Mouse (Mus musculus): Measurements from ENCODE around the gene Abl1. TPM values are rescaled to one million over a fixed set of nuclear protein-coding genes. Genes with fewer than 3 reads are reported as not detected.

The Abl1 gene
- polyA plus RNA-seq, 1 experiment from 2014 or later, result 49.0 TPM

GRCm38 (mm10) chr2:31826094-31827085, 138.2 kb downstream of the Abl1 start:
- DNase-seq (ENCODE audit: low spot score) (no peak), ATAC-seq (ENCODE audit: insufficient read depth, low FRiP score, low TSS enrichment) (no peak)
- 0 out of 2 replicates have a peak, but pooled peaks cover 4% of the 10 kb centered on the region for H3K27me3 ChIP-seq (ENCODE audit: control insufficient read depth, insufficient read depth, low read length)
- no peaks in the 10 kb centered on the region for H3K36me3 ChIP-seq (ENCODE audit: control insufficient read depth, insufficient read depth, low read length)
- no peak overlapping the region for H3K27ac ChIP-seq (ENCODE audit: low read depth, low read length)
- WGBS, result 90% methylated on average over 14 of the region's 14 CpGs
- H3K4me2 ChIP-seq (ENCODE audit: low read depth), result no peak overlapping the region
- peaks cover 4% of the 10 kb centered on the region; the same call in 1 of the 2 replicates for H3K4me1 ChIP-seq (ENCODE audit: control insufficient read depth, insufficient read depth, low read length)
- no peak overlapping the region for H3K9ac ChIP-seq (ENCODE audit: low read length)
- H3K9me3 ChIP-seq (ENCODE audit: control insufficient read depth, low read length), result no peaks in the 10 kb centered on the region
- H3K4me3 ChIP-seq (ENCODE audit: low read depth, low read length), result no peak overlapping the region

GRCm38 (mm10) chr2:31827877-31828276, 139.7 kb downstream of the Abl1 start:
- H3K4me1 ChIP-seq (ENCODE audit: control insufficient read depth, insufficient read depth, low read length), result peaks cover 2% of the 10 kb centered on the region; the same call in 1 of the 2 replicates
- no peak overlapping the region for H3K4me3 ChIP-seq (ENCODE audit: low read depth, low read length)
- no peaks in the 10 kb centered on the region for H3K9me3 ChIP-seq (ENCODE audit: control insufficient read depth, low read length)
- DNase-seq (ENCODE audit: low spot score) (no peak), ATAC-seq (ENCODE audit: insufficient read depth, low FRiP score, low TSS enrichment) (no peak)
- 0 out of 2 replicates have a peak, but pooled peaks cover 4% of the 10 kb centered on the region for H3K27me3 ChIP-seq (ENCODE audit: control insufficient read depth, insufficient read depth, low read length)
- WGBS, result 62% methylated on average over 7 of the region's 7 CpGs
- no peak overlapping the region for H3K27ac ChIP-seq (ENCODE audit: low read depth, low read length)
- H3K4me2 ChIP-seq (ENCODE audit: low read depth), result no peak overlapping the region
- no peak overlapping the region; the same call in 1 of the 2 replicates for H3K9ac ChIP-seq (ENCODE audit: low read length)
- H3K36me3 ChIP-seq (ENCODE audit: control insufficient read depth, insufficient read depth, low read length), result no peaks in the 10 kb centered on the region

DNA sequence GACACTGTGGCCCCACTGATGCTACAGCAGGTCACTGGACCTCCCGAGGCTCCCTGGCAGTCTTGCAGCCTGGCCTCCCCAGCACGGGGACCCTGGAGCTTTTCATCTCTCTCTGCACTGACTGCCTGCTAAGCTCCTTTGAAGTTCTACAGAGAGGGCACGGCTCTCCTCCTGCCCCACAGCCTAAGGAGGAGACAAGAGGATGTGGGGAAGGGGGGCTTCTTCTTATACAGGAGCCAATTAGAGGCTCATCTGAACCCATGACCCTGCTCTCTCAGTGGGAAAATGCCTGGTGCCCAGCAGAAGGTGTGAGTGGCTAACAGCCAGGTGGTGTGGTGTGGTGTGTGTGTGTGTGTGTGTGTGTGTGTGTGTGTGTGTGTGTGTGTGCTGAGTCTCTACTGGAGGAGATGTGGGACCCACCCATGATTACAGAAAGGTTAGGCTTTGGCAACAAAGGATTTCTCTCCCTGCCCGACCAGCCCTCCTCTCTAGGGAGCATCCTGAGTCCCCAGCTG, 140.2 kb downstream of the Abl1 start:
- no peak for ATAC-seq (ENCODE audit: insufficient read depth, low FRiP score, low TSS enrichment)
- no peak overlapping the region for H3K27ac ChIP-seq (ENCODE audit: low read depth, low read length)
- no peaks in the 10 kb centered on the region for H3K36me3 ChIP-seq (ENCODE audit: control insufficient read depth, insufficient read depth, low read length)

GRCm38 (mm10) chr2:31836091-31836490, 147.9 kb downstream of the Abl1 start:
- Histone ChIP-seq H3K9me3 (ENCODE audit: control insufficient read depth, low read length) (no peaks in the 10 kb centered on the region), H3K4me2 (ENCODE audit: low read depth) (no peak overlapping the region), H3K27ac (ENCODE audit: low read depth, low read length) (no peak overlapping the region), H3K36me3 (ENCODE audit: control insufficient read depth, insufficient read depth, low read length) (no peaks in the 10 kb centered on the region), H3K4me3 (ENCODE audit: low read depth, low read length) (no peak overlapping the region), H3K4me1 (ENCODE audit: control insufficient read depth, insufficient read depth, low read length) (peaks cover 4% of the 10 kb centered on the region; the same call in 1 of the 2 replicates), H3K9ac (ENCODE audit: low read length) (no peak overlapping the region), H3K27me3 (ENCODE audit: control insufficient read depth, insufficient read depth, low read length) (no peaks in the 10 kb centered on the region)
- DNase-seq (ENCODE audit: low spot score), result no peak
- WGBS, result 65% methylated on average over 10 of the region's 10 CpGs
- no peak for ATAC-seq (ENCODE audit: insufficient read depth, low FRiP score, low TSS enrichment)

More for the DNA sequence above, 140.2 kb downstream of the Abl1 start:
- H3K4me1 ChIP-seq (ENCODE audit: control insufficient read depth, insufficient read depth, low read length), result peaks cover 2% of the 10 kb centered on the region; the same call in 1 of the 2 replicates
- no peak overlapping the region; the same call in 1 of the 2 replicates for H3K9ac ChIP-seq (ENCODE audit: low read length)
- DNase-seq (ENCODE audit: low spot score), result no peak
- no peaks in the 10 kb centered on the region for H3K9me3 ChIP-seq (ENCODE audit: control insufficient read depth, low read length)
- WGBS, result 10% methylated on average over 4 of the region's 4 CpGs
- H3K27me3 ChIP-seq (ENCODE audit: control insufficient read depth, insufficient read depth, low read length), result 0 out of 2 replicates have a peak, but pooled peaks cover 2% of the 10 kb centered on the region
- H3K4me2 ChIP-seq (ENCODE audit: low read depth), result no peak overlapping the region
- no peak overlapping the region for H3K4me3 ChIP-seq (ENCODE audit: low read depth, low read length)

GRCm38 (mm10) chr2:31836985-31837384, 148.8 kb downstream of the Abl1 start:
- DNase-seq (ENCODE audit: low spot score) (no peak), ATAC-seq (ENCODE audit: insufficient read depth, low FRiP score, low TSS enrichment) (no peak)
- 36% methylated on average over 6 of the region's 6 CpGs for WGBS
- peaks cover 4% of the 10 kb centered on the region; the same call in 1 of the 2 replicates for H3K4me1 ChIP-seq (ENCODE audit: control insufficient read depth, insufficient read depth, low read length)
- no peak overlapping the region for H3K4me2 ChIP-seq (ENCODE audit: low read depth)
- H3K27ac ChIP-seq (ENCODE audit: low read depth, low read length), result no peak overlapping the region
- H3K9me3 ChIP-seq (ENCODE audit: control insufficient read depth, low read length), result no peaks in the 10 kb centered on the region
- no peaks in the 10 kb centered on the region for H3K27me3 ChIP-seq (ENCODE audit: control insufficient read depth, insufficient read depth, low read length)
- H3K4me3 ChIP-seq (ENCODE audit: low read depth, low read length), result no peak overlapping the region
- H3K36me3 ChIP-seq (ENCODE audit: control insufficient read depth, insufficient read depth, low read length), result no peaks in the 10 kb centered on the region
- H3K9ac ChIP-seq (ENCODE audit: low read length), result no peak overlapping the region; the same call in 1 of the 2 replicates

DNA sequence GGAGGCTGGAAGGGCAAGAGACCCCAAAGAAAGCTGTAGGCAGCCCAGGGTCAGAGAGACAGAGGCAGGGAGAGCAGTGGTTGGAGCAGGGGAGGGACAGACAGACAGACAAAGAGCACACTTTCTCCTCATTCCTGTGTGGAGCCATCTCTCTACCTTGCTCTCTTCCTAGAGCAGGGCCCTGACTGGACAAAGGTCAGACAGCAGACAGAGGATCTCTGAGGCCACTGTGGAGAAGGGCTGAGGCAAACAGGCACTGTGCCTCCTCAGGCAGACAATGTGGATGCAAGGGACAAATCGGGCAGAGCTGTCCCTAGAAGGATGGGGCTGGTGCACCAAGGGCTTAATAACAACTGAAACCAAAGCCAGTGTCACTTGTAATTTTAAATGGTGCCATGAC, 150.7 kb downstream of the Abl1 start:
- WGBS, result 44% methylated on average over 1 of the region's 1 CpGs
- Histone ChIP-seq H3K4me3 (ENCODE audit: low read depth, low read length) (no peak overlapping the region), H3K27ac (ENCODE audit: low read depth, low read length) (no peak overlapping the region), H3K9ac (ENCODE audit: low read length) (no peak overlapping the region), H3K27me3 (ENCODE audit: control insufficient read depth, insufficient read depth, low read length) (no peaks in the 10 kb centered on the region), H3K36me3 (ENCODE audit: control insufficient read depth, insufficient read depth, low read length) (no peaks in the 10 kb centered on the region), H3K4me1 (ENCODE audit: control insufficient read depth, insufficient read depth, low read length) (peaks cover 4% of the 10 kb centered on the region; the same call in 1 of the 2 replicates), H3K9me3 (ENCODE audit: control insufficient read depth, low read length) (no peaks in the 10 kb centered on the region), H3K4me2 (ENCODE audit: low read depth) (no peak overlapping the region)
- ATAC-seq (ENCODE audit: insufficient read depth, low FRiP score, low TSS enrichment), result no peak
- DNase-seq (ENCODE audit: low spot score), result no peak

DNA sequence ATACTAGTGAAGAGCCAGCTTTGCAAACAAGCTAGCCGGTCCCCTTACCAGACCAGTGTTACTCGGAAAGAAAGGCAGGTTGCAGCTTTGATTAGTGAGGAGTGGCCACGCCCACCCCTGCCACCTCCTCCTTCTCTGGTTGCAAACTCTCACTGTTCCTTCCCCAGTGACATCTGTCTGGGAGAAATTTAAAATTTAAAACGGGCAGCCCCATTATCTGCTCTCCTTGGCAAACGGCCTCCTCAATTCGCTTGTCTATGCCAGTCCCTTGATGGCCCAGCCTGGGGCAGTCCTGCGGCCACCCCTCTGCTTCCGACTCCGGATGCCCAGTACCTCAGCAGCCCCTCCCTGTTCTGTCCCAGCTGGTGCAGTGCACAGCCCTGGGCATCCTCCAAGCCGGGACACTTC, 156.6 kb downstream of the Abl1 start:
- Histone ChIP-seq H3K36me3 (ENCODE audit: control insufficient read depth, insufficient read depth, low read length) (no peaks in the 10 kb centered on the region), H3K27ac (ENCODE audit: low read depth, low read length) (no peak overlapping the region), H3K9me3 (ENCODE audit: control insufficient read depth, low read length) (no peaks in the 10 kb centered on the region), H3K4me3 (ENCODE audit: low read depth, low read length) (no peak overlapping the region), H3K9ac (ENCODE audit: low read length) (no peak overlapping the region), H3K4me1 (ENCODE audit: control insufficient read depth, insufficient read depth, low read length) (peaks cover 12% of the 10 kb centered on the region), H3K4me2 (ENCODE audit: low read depth) (no peak overlapping the region), H3K27me3 (ENCODE audit: control insufficient read depth, insufficient read depth, low read length) (peaks cover 36% of the 10 kb centered on the region)
- DNase-seq (ENCODE audit: low spot score) (peak; percentile 48), ATAC-seq (ENCODE audit: insufficient read depth, low FRiP score, low TSS enrichment) (no peak; the same call in 1 of the 2 replicates)
- WGBS, result 2% methylated on average over 10 of the region's 10 CpGs

DNA sequence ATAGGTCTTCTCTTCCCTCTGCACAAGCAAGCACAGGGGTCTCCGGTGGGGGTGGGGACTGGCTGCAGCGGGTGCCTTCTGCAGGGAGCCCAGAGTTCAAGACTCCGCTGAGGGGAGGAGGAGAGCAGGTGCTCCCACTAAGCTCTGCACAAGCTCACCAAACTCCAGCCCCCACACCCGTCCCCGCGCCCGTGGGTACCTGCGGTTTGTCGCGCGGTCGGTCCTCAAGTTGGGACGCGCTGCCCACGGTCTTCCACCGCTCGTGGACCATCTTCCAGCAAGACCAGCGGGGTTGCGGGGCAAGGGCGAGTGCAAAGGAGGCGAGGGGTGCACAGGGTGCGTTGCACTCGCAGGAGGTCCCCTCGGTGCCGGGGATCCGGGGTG, 157.3 kb downstream of the Abl1 start:
- 2% methylated on average over 22 of the region's 26 CpGs for WGBS
- no peak for DNase-seq (ENCODE audit: low spot score)
- Histone ChIP-seq H3K36me3 (ENCODE audit: control insufficient read depth, insufficient read depth, low read length) (no peaks in the 10 kb centered on the region), H3K27ac (ENCODE audit: low read depth, low read length) (no peak overlapping the region), H3K9ac (ENCODE audit: low read length) (peak overlapping the region; percentile 41), H3K4me2 (ENCODE audit: low read depth) (peak overlapping the region; percentile 90), H3K4me1 (ENCODE audit: control insufficient read depth, insufficient read depth, low read length) (peaks cover 12% of the 10 kb centered on the region), H3K27me3 (ENCODE audit: control insufficient read depth, insufficient read depth, low read length) (peaks cover 36% of the 10 kb centered on the region), H3K4me3 (ENCODE audit: low read depth, low read length) (peak overlapping the region; percentile 50), H3K9me3 (ENCODE audit: control insufficient read depth, low read length) (no peaks in the 10 kb centered on the region)
- ATAC-seq (ENCODE audit: insufficient read depth, low FRiP score, low TSS enrichment), result no peak
